Mouse (Mus musculus) cerebellum, adult 9-11 months (tissue): ENCODE measurements around the gene 8030411F24Rik.
"Not testable (repeated sequence)": the region's sequence is repeated elsewhere in the genome, so short reads cannot be mapped to it uniquely, and the experiment has no call there.

ENCODE experiments used
- DNase-seq: peaks from one replicate; pipeline ENCODE4 v3.0.0; 2022

Gene 8030411F24Rik

GRCm38 (mm10) chr2:148781709-148782108 lies at the start of gene 8030411F24Rik:
8030411F24Rik (plus strand) TSS chr2:148782009.
- no peak for DNase-seq

GRCm38 (mm10) chr2:148732327-148733000 lies 49.3 kb upstream of the 8030411F24Rik start, which contains the start of gene Napb:
Napb (minus strand) TSS chr2:148732467.
- peak; percentile 98 for DNase-seq

GRCm38 (mm10) chr2:148743001-148743400 lies 38.8 kb upstream of the 8030411F24Rik start:
- DNase-seq = peak; percentile 98

GRCm38 (mm10) chr2:148743846-148744407 lies 37.9 kb upstream of the 8030411F24Rik start:
- peak; percentile 46 for DNase-seq

- DNase-seq = no peak
These were observed 31.8 kb upstream of the 8030411F24Rik start, which contains the start of gene Cstl1 for GRCm38 (mm10) chr2:148750058-148750457. Cstl1 (plus strand) TSS chr2:148750358.

GRCm38 (mm10) chr2:148751893-148752813 lies 29.7 kb upstream of the 8030411F24Rik start:
- DNase-seq = peak; percentile 81

- no peak for DNase-seq
These were observed 27.4 kb upstream of the 8030411F24Rik start for GRCm38 (mm10) chr2:148754310-148754846.

- no peak for DNase-seq
These were observed 18.0 kb upstream of the 8030411F24Rik start for GRCm38 (mm10) chr2:148763648-148764388.

- not testable (repeated sequence) for DNase-seq
These were observed 10.4 kb upstream of the 8030411F24Rik start, which contains the start of gene Cst11 for GRCm38 (mm10) chr2:148771397-148771796. Cst11 (minus strand) TSS chr2:148771497.

GRCm38 (mm10) chr2:148789142-148789541 lies 7.3 kb downstream of the 8030411F24Rik start, which contains the start of gene Cst12:
Cst12 (plus strand) TSS chr2:148789361.
- no peak for DNase-seq

GRCm38 (mm10) chr2:148798485-148798884 lies 16.7 kb downstream of the 8030411F24Rik start, which contains the start of gene Cst8:
Cst8 (plus strand) TSS chr2:148798785.
- no peak for DNase-seq

GRCm38 (mm10) chr2:148801491-148801921 lies 19.7 kb downstream of the 8030411F24Rik start:
- peak; percentile 91 for DNase-seq

- no peak for DNase-seq
These were observed 24.9 kb downstream of the 8030411F24Rik start for GRCm38 (mm10) chr2:148806696-148807095.

GRCm38 (mm10) chr2:148819909-148820308 lies 38.1 kb downstream of the 8030411F24Rik start, which contains the start of gene Cst13:
Cst13 (plus strand) TSS chr2:148820081.
- no peak for DNase-seq

- DNase-seq = no peak
These were observed 44.2 kb downstream of the 8030411F24Rik start for GRCm38 (mm10) chr2:148825986-148826385.

GRCm38 (mm10) chr2:148834912-148835311 lies 53.1 kb downstream of the 8030411F24Rik start, which contains the start of gene Cst9:
Cst9 (plus strand) TSS chr2:148835147.
- no peak for DNase-seq
